Mouse (Mus musculus) stomach, embryonic 15.5 days (tissue): ENCODE measurements around the gene Mgat1. TPM values are rescaled to one million over a fixed set of nuclear protein-coding genes. Genes with fewer than 3 reads are reported as not detected.

Source experiments
- ATAC-seq: fragments of 200-750 bp; cut with Nextera tagmentation; 2 replicates; pipeline ENCODE4 v1.8.0; 2017; ENCODE audit warnings: low read depth, moderate number of reproducible peaks, moderate TSS enrichment; ENCODE audit not compliant: insufficient read depth, low FRiP score
- H3K27ac ChIP-seq: fragments of 300-500 bp; sonication (generic); 2 replicates; pipeline ENCODE4 v1.5.1; 2015; ENCODE audit warnings: mild to moderate bottlenecking, inconsistent platforms
- H3K27me3 ChIP-seq: fragments of 300-500 bp; sonication (generic); replicated peaks from 2 replicates; pipeline ENCODE4 v1.6.1; 2015; ENCODE audit warnings: inconsistent platforms
- H3K36me3 ChIP-seq: fragments of 300-500 bp; sonication (generic); 2 replicates; pipeline ENCODE4 v1.6.1; 2015; ENCODE audit warnings: inconsistent platforms
- H3K4me1 ChIP-seq: fragments of 300-500 bp; sonication (generic); 2 replicates; pipeline ENCODE4 v1.6.1; 2015; ENCODE audit warnings: inconsistent platforms
- H3K4me2 ChIP-seq: fragments of 300-500 bp; sonication (generic); 2 replicates; pipeline ENCODE4 v1.6.1; 2015; ENCODE audit warnings: mild to moderate bottlenecking, inconsistent platforms
- H3K4me3 ChIP-seq: fragments of 300-500 bp; sonication (generic); replicated peaks from 2 replicates; pipeline ENCODE4 v1.5.1; 2015; ENCODE audit warnings: inconsistent platforms
- H3K9ac ChIP-seq: fragments of 300-500 bp; sonication (generic); 2 replicates; pipeline ENCODE4 v1.6.1; 2015; ENCODE audit warnings: inconsistent platforms
- H3K9me3 ChIP-seq: fragments of 300-500 bp; sonication (generic); 2 replicates; pipeline ENCODE4 v1.6.1; 2016; ENCODE audit warnings: inconsistent platforms
- WGBS: fragments of 180-500 bp; shearing (Covaris S2); methylation state at CpG from one replicate; pipeline ENCODE4 v1.1.7; 2015; 5-methylcytosine and 5-hydroxymethylcytosine counted together
- polyA plus RNA-seq: library from polyadenylated mRNA; unstranded; fragments of >200 nt; fragmentation: Nextera tagmentation; extraction: Ambion mirVana; gene quantifications from 2 replicates; pipeline ENCODE4 v1.2.1, GENCODE M21; 2015

Gene Mgat1
- polyA plus RNA-seq, 1 experiment from 2014 or later: 59.3 TPM

DNA sequence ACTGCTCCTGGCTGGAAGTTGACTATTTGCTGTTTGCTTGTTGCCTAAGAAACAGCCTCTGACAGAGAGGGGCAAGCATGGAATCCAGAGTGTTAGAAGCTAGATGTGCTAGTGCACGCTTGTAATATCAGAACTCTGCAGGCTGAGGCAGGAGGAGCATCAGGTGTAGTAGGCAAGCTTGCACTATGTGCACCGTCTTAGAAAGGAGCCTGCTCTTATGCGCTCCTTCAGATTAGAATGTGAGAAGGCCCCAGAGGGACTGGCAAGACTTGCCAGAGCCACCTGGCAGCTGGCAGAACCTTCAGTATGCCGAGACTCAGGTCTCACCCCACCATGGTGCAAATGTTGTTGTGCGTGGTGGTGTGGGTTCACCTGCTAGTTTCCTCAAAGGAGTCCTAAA lies 8.1 kb downstream of the Mgat1 start:
- H3K9ac ChIP-seq: no peak overlapping the region

DNA sequence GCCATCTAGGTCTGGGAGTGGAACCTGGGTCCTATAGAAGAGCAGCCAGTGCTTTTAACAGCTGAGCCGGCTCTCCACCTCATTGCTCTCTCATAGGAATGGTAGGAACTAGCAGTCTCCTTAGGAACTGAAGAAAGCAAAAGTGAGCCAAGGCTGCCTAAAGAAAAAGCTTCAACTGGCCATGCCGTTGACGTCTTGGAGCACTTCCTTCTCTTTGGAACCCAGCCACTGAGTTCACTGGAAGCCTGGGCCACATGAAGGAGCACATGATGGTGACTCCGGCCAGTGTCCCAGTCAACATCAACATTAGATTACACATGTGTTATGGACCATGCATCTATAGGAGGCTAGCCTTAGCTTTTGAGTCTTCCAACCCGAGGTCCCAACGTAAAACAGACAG lies 9.0 kb downstream of the Mgat1 start:
- Histone ChIP-seq H3K9me3 (no peaks in the 10 kb centered on the region), H3K4me2 (no peak overlapping the region), H3K36me3 (peaks cover 23% of the 10 kb centered on the region), H3K27ac (no peak overlapping the region), H3K27me3 (no peaks in the 10 kb centered on the region), H3K4me1 (peaks cover 33% of the 10 kb centered on the region), H3K4me3 (no peak overlapping the region), H3K9ac (no peak overlapping the region)
- WGBS: 89% methylated on average over 6 of the region's 6 CpGs
- ATAC-seq: no peak

More for the DNA sequence above, 8.1 kb downstream of the Mgat1 start:
- Histone ChIP-seq H3K4me2 (peak overlapping the region; percentile 65), H3K27ac (no peak overlapping the region), H3K27me3 (no peaks in the 10 kb centered on the region), H3K9me3 (no peaks in the 10 kb centered on the region), H3K36me3 (peaks cover 23% of the 10 kb centered on the region), H3K4me1 (peaks cover 43% of the 10 kb centered on the region), H3K4me3 (no peak overlapping the region)
- no peak for ATAC-seq
- WGBS: 87% methylated on average over 5 of the region's 5 CpGs

GRCm38 (mm10) chr11:49259296-49259695 lies 15.3 kb downstream of the Mgat1 start:
- no peaks in the 10 kb centered on the region for H3K27me3 ChIP-seq
- H3K9me3 ChIP-seq: no peaks in the 10 kb centered on the region
- no peak for ATAC-seq
- WGBS: 74% methylated on average over 2 of the region's 2 CpGs
- no peak overlapping the region; the same call in 1 of the 2 replicates for H3K27ac ChIP-seq
- no peak overlapping the region for H3K9ac ChIP-seq
- no peak overlapping the region for H3K4me3 ChIP-seq
- H3K36me3 ChIP-seq: peaks cover 34% of the 10 kb centered on the region
- 0 out of 2 replicates have a peak, but pooled peaks cover 3% of the 10 kb centered on the region for H3K4me1 ChIP-seq
- no peak overlapping the region for H3K4me2 ChIP-seq

DNA sequence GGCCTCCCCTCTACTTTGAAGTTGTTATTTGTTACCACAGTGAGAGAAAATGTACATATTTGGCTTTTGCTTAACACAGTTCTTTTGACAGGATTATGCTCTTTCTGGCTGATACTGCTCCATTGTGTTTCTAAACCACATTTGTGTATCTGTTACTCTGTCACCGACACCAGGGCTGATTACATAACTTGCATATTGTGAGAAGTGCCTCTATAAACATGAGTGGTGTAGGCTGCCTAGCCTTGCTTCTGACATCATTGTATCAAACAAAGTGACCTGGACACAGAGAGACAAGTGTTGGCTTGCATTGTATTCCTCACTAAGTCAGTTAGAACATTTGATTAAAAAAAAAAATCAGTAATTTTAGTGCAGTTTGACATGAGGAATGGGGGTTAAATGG lies 15.8 kb downstream of the Mgat1 start:
- WGBS: 44% methylated on average over 1 of the region's 1 CpGs

DNA sequence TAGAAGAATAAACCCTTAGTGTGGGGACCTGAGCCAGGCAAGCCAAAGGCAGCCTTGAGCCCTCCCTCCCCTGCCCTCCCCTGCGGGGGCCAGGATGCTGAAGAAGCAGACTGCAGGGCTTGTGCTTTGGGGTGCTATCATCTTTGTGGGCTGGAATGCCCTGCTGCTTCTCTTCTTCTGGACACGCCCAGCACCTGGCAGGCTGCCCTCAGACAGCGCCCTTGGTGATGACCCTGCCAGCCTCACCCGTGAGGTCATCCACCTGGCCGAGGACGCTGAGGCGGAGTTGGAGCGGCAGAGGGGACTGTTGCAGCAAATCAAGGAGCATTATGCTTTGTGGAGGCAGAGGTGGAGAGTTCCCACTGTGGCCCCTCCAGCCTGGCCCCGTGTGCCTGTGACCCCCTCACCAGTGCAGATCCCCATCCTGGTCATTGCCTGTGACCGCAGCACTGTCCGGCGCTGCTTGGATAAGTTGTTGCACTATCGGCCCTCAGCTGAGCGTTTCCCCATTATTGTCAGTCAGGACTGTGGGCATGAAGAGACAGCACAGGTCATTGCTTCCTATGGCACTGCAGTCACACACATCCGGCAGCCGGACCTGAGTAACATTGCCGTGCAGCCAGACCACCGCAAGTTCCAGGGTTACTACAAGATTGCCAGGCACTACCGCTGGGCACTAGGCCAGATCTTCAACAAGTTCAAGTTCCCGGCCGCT lies 16.8 kb downstream of the Mgat1 start:
- no peak for ATAC-seq
- 88% methylated on average over 21 of the region's 21 CpGs for WGBS

More for the DNA sequence above, 15.8 kb downstream of the Mgat1 start:
- ATAC-seq: no peak
- Histone ChIP-seq H3K36me3 (peaks cover 28% of the 10 kb centered on the region), H3K27ac (no peak overlapping the region; the same call in 1 of the 2 replicates), H3K27me3 (no peaks in the 10 kb centered on the region), H3K9me3 (no peaks in the 10 kb centered on the region), H3K4me1 (0 out of 2 replicates have a peak, but pooled peaks cover 3% of the 10 kb centered on the region), H3K9ac (no peak overlapping the region), H3K4me2 (no peak overlapping the region), H3K4me3 (no peak overlapping the region)

GRCm38 (mm10) chr11:49261313-49261855 lies 17.4 kb downstream of the Mgat1 start:
- WGBS: 90% methylated on average over 14 of the region's 14 CpGs
- no peak overlapping the region for H3K4me2 ChIP-seq
- H3K9ac ChIP-seq: no peak overlapping the region
- no peak overlapping the region for H3K4me3 ChIP-seq
- H3K27me3 ChIP-seq: no peaks in the 10 kb centered on the region
- H3K36me3 ChIP-seq: peaks cover 24% of the 10 kb centered on the region
- H3K9me3 ChIP-seq: no peaks in the 10 kb centered on the region
- 0 out of 2 replicates have a peak, but pooled peaks cover 3% of the 10 kb centered on the region for H3K4me1 ChIP-seq
- no peak for ATAC-seq
- no peak overlapping the region for H3K27ac ChIP-seq

More for the DNA sequence above, 16.8 kb downstream of the Mgat1 start:
- Histone ChIP-seq H3K27me3 (no peaks in the 10 kb centered on the region), H3K4me3 (no peak overlapping the region), H3K4me2 (no peak overlapping the region), H3K4me1 (0 out of 2 replicates have a peak, but pooled peaks cover 3% of the 10 kb centered on the region), H3K27ac (no peak overlapping the region), H3K9ac (no peak overlapping the region), H3K36me3 (peaks cover 24% of the 10 kb centered on the region), H3K9me3 (no peaks in the 10 kb centered on the region)

DNA sequence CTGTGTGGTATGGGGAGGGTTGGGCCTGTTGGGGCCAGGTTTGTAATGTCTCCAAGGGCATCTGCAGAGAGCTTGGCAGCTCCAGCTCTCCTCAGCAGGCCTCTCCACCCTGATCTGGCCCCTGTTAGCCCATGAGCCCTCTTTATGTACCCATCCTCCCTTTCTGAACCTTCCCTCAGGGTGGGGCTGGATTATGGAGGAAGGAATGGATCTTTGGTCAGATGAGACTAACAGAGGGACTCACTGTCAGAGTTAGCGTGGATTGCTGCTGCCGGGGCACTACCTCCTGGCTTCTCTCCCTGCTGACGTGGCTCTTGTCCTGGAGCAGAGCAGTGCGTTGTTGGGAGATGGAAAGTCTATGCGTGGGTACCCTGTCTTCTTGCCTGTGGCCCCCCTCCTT lies 18.3 kb downstream of the Mgat1 start:
- H3K9me3 ChIP-seq: no peaks in the 10 kb centered on the region
- H3K27me3 ChIP-seq: no peaks in the 10 kb centered on the region
- no peak overlapping the region for H3K4me2 ChIP-seq
- WGBS: 85% methylated on average over 5 of the region's 5 CpGs
- H3K9ac ChIP-seq: no peak overlapping the region
- H3K4me1 ChIP-seq: 0 out of 2 replicates have a peak, but pooled peaks cover 3% of the 10 kb centered on the region
- no peak for ATAC-seq
- H3K36me3 ChIP-seq: peaks cover 24% of the 10 kb centered on the region
- no peak overlapping the region for H3K27ac ChIP-seq
- H3K4me3 ChIP-seq: no peak overlapping the region

DNA sequence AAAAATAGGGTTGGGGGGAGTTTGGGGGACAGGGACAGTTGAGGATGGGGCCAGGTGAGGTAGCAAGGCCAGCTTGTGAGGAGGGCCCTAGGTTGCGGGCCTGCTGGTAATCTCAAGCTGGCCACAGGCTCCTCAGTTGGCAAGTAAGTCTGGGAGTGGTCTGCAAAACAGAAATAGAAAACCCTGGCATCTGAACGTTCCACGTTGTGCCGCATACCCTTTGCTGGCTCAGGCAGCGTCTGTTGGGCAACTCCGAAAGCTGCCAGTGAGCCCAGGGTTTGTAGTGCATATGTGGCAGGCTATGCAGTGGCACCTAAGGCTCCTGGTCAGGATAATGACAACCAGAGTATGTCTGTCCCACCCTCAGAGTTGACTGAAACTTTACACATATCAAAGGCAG lies 19.2 kb downstream of the Mgat1 start:
- Histone ChIP-seq H3K27ac (no peak overlapping the region), H3K9ac (no peak overlapping the region), H3K27me3 (no peaks in the 10 kb centered on the region), H3K9me3 (no peaks in the 10 kb centered on the region), H3K4me1 (0 out of 2 replicates have a peak, but pooled peaks cover 3% of the 10 kb centered on the region), H3K4me2 (no peak overlapping the region), H3K36me3 (peaks cover 24% of the 10 kb centered on the region), H3K4me3 (no peak overlapping the region)
- WGBS: 87% methylated on average over 6 of the region's 6 CpGs
- no peak for ATAC-seq

GRCm38 (mm10) chr11:49264081-49264480 lies 20.1 kb downstream of the Mgat1 start:
- no peak overlapping the region for H3K4me2 ChIP-seq
- H3K9me3 ChIP-seq: no peaks in the 10 kb centered on the region
- no peak overlapping the region for H3K4me3 ChIP-seq
- H3K27me3 ChIP-seq: no peaks in the 10 kb centered on the region
- no peak overlapping the region for H3K9ac ChIP-seq
- no peak for ATAC-seq
- no peak overlapping the region for H3K27ac ChIP-seq
- H3K36me3 ChIP-seq: peaks cover 24% of the 10 kb centered on the region
- 0 out of 2 replicates have a peak, but pooled peaks cover 3% of the 10 kb centered on the region for H3K4me1 ChIP-seq
- WGBS: 87% methylated on average over 7 of the region's 7 CpGs

DNA sequence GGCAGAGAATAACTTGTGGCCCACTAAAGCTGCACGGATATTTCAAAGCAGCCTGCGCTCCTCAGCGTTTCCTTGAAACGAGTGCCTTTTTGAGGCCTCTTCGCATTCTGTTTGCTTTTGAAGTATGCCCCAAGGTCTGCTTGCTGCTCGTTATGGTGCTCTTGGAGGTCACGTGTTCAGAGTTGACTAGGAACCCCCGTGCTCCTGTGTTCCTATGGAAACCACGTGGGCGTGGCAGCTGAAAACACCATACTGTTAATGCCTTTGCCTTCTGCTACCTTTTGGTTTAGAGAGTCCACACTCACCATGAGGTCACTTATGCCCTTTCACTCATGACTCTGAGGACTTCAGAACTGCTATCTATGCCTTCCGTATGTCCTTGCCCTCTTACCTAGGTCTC lies 20.6 kb downstream of the Mgat1 start:
- WGBS: 67% methylated on average over 11 of the region's 11 CpGs
- Histone ChIP-seq H3K27ac (no peak overlapping the region), H3K36me3 (peaks cover 24% of the 10 kb centered on the region), H3K4me2 (no peak overlapping the region), H3K4me1 (0 out of 2 replicates have a peak, but pooled peaks cover 3% of the 10 kb centered on the region), H3K27me3 (no peaks in the 10 kb centered on the region), H3K9ac (no peak overlapping the region), H3K4me3 (no peak overlapping the region), H3K9me3 (no peaks in the 10 kb centered on the region)
- no peak for ATAC-seq

GRCm38 (mm10) chr11:49265101-49265500 lies 21.1 kb downstream of the Mgat1 start:
- Histone ChIP-seq H3K4me2 (no peak overlapping the region), H3K4me1 (0 out of 2 replicates have a peak, but pooled peaks cover 3% of the 10 kb centered on the region), H3K27ac (no peak overlapping the region), H3K9ac (no peak overlapping the region), H3K27me3 (no peaks in the 10 kb centered on the region), H3K9me3 (no peaks in the 10 kb centered on the region), H3K4me3 (no peak overlapping the region), H3K36me3 (peaks cover 24% of the 10 kb centered on the region)
- ATAC-seq: no peak
- WGBS: 85% methylated on average over 8 of the region's 8 CpGs

DNA sequence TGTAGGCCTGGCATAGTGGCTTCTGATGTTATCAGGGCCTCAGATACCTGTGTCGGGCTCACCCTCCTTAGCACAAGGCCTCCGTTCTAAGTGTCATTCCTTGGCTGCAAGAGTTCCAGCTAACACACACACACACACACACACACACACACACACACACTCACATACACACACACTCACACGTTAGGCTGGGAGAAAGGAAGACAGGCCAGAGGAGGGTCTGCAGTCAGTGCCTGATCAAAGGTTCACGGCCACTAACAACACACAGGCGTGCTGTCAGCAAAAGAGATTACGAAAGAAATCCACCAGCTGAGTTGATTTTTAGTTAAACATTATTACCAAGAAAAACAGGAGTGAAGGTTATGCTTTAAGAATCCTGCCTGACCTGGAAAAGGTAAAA lies 22.7 kb downstream of the Mgat1 start:
- Histone ChIP-seq H3K36me3 (peaks cover 10% of the 10 kb centered on the region), H3K27me3 (no peaks in the 10 kb centered on the region), H3K4me3 (no peak overlapping the region), H3K4me1 (no peaks in the 10 kb centered on the region), H3K27ac (peak overlapping the region; percentile 31; the same call in 1 of the 2 replicates), H3K9ac (no peak overlapping the region), H3K4me2 (no peak overlapping the region), H3K9me3 (no peaks in the 10 kb centered on the region)
- peak; percentile 61; the same call in 1 of the 2 replicates for ATAC-seq
- 63% methylated on average over 6 of the region's 6 CpGs for WGBS
